Mouse (Mus musculus) left cerebral cortex, postnatal 36 days (tissue): ENCODE results near the gene Golga2. TPM values are rescaled to one million over a fixed set of nuclear protein-coding genes. Genes with fewer than 3 reads are reported as not detected.

Source experiments
- DNase-seq, 2 experiments: peaks; one replicate each; pipeline ENCODE4 v3.0.0; 2021 to 2022; ENCODE audit warnings: low spot score in 2 of 2, mixed read lengths in 1 of 2
- intact Hi-C: fragments of 180-260 bp; cut with DNase I; formaldehyde crosslinking; loops from one replicate; pipeline ENCODE4 v1.15.1; 2025
- microRNA-seq: library from miRNA; unstranded; fragments of <30 nt; microRNA quantifications from one replicate; pipeline ENCODE4 v1.2.0, GENCODE M21; 2022
- total RNA-seq, 2 experiments: library from RNA; stranded (reverse); gene quantifications; 2 replicates each; pipeline ENCODE4 v1.2.3; 2021

The Golga2 gene
- total RNA-seq, 2 experiments from 2014 or later, result 83.4 to 89.9 TPM

- no peak for DNase-seq
- intact Hi-C loops, result no loop called here
These were observed 69.0 kb downstream of the Golga2 start for GRCm38 (mm10) chr2:32356216-32356615.

Small RNAs within 50 kb of the gene (microRNA-seq; reads per million reads assigned to microRNA genes)
- gene Gm23363, result not detected
- gene Mir199b, result not detected

Other genes starting within 250 kb of the Golga2 start
- gene Fam78a, start 202.5 kb upstream of the Golga2 start, total RNA-seq, result 1 to 10 TPM; 3.7 to 8.8 TPM
- 10 to 100 TPM; 27.3 to 33.7 TPM for gene Plpp7, start 191.9 kb upstream of the Golga2 start, total RNA-seq
- 100 to 1,000 TPM; 257 to 259 TPM for gene Prrc2b, start 136.3 kb upstream of the Golga2 start, total RNA-seq
- 10 to 100 TPM; 16.3 to 22.1 TPM for gene Pomt1, start 50.8 kb upstream of the Golga2 start, total RNA-seq
- 10 to 100 TPM; 50.1 to 52.6 TPM for gene Uck1, start 27.2 kb upstream of the Golga2 start, total RNA-seq
- 100 to 1,000 TPM; 207 to 208 TPM for gene Swi5, start 691 bp downstream of the Golga2 start, total RNA-seq
- gene Ciz1, start 64.9 kb downstream of the Golga2 start, total RNA-seq, result 10 to 100 TPM; 60.4 to 97.8 TPM
- gene Dnm1, start 66.0 kb downstream of the Golga2 start, total RNA-seq, result 1,000 to 10,000 TPM; 1,215 to 1,406 TPM
- 100 to 1,000 TPM; 312 to 437 TPM for gene 1110008P14Rik, start 94.6 kb downstream of the Golga2 start, total RNA-seq
- gene Lcn2, start 100.9 kb downstream of the Golga2 start, total RNA-seq, result 1 to 10 TPM in 1 of 2 experiments, under 1 TPM in 1; 0.91 to 1.8 TPM
- gene Ptges2, start 108.5 kb downstream of the Golga2 start, total RNA-seq, result 10 to 100 TPM; 40.6 to 54.8 TPM
- gene Naif1, start 163.1 kb downstream of the Golga2 start, total RNA-seq, result 1 to 10 TPM; 3.9 TPM
- gene Slc25a25, start 164.1 kb downstream of the Golga2 start, total RNA-seq, result 10 to 100 TPM; 58.5 to 60.5 TPM
- 10 to 100 TPM; 53.6 to 68.9 TPM for gene Fam102a, start 247.9 kb downstream of the Golga2 start, total RNA-seq